Mouse (Mus musculus): ENCODE results near the gene Bcas1.
"Not testable (repeated sequence)": the region's sequence is repeated elsewhere in the genome, so short reads cannot be mapped to it uniquely, and the experiment has no call there.

Bcas1 gene

DNA sequence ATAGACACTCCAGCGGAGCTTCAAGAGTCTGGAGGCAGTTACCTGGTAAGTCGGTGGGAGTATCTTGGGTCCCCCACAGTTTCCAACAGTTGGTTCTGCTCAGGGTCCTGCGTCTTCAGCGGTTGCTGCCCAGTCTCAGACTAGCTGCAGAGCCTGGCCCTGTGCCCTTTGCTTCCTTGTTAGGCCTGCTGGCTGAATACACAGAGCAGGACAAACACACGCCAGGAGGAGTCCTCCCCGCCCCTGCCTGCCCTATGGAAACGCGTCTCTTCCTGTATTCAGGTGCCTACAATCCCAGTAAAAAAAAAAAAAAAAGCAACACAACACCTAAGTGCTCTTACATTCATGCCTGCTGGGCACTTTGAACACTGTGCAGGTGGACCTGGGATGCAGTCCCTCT is at the start of gene Bcas1:
Bcas1 (minus strand) TSS at position 142 of the 400 bp plus-strand sequence.
- DNase-seq (ENCODE audit: low read depth, low spot score) = no peak

GRCm38 (mm10) chr2:170476643-170477042 is 49.0 kb upstream of the Bcas1 start:
- no peak for DNase-seq (ENCODE audit: low read depth, low spot score)

GRCm38 (mm10) chr2:170476215-170476614 is 48.6 kb upstream of the Bcas1 start:
- DNase-seq (ENCODE audit: low read depth, low spot score) = no peak

- no peak for DNase-seq (ENCODE audit: low read depth, low spot score)
These were observed 47.5 kb upstream of the Bcas1 start for GRCm38 (mm10) chr2:170475164-170475563.

DNA sequence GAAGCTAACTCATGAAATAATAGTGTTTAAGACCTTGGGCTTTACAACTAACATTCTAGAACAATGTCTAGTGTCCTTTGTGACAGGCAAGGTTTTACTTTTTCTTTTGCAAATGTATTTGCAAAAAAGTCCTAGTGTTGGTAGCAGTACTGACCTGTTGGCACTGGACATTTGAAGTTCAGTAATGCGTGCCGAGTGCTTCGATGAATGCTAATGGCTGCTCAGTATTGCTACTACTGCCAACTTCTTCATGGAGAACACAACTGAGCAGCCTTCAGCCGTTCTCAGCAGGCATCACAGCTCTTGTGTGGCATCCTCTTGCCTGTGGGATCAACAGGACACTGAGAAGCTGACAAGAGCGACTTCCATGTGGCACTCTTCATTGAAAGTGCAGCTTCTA is 46.5 kb upstream of the Bcas1 start:
- DNase-seq (ENCODE audit: low read depth, low spot score) = no peak

DNA sequence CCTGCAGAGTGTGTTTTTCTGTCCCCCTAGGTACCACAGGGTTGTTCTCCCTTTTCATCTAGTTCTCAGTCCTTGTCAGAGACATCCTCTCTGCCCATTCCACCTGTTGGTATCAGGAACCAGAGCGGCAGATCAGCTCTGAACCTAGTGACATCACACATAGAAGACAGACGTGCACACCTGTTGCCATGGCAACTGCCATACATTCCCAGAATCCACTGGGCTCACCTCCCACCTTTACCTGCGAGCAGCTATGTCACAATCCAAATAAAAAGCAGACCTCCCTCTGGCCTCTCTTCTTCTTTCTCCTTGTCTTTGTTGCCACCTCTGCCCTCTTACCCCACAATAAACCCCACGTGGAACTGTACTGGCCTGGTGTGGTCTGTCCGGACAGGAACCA is 42.9 kb upstream of the Bcas1 start:
- DNase-seq (ENCODE audit: low read depth, low spot score) = no peak

DNA sequence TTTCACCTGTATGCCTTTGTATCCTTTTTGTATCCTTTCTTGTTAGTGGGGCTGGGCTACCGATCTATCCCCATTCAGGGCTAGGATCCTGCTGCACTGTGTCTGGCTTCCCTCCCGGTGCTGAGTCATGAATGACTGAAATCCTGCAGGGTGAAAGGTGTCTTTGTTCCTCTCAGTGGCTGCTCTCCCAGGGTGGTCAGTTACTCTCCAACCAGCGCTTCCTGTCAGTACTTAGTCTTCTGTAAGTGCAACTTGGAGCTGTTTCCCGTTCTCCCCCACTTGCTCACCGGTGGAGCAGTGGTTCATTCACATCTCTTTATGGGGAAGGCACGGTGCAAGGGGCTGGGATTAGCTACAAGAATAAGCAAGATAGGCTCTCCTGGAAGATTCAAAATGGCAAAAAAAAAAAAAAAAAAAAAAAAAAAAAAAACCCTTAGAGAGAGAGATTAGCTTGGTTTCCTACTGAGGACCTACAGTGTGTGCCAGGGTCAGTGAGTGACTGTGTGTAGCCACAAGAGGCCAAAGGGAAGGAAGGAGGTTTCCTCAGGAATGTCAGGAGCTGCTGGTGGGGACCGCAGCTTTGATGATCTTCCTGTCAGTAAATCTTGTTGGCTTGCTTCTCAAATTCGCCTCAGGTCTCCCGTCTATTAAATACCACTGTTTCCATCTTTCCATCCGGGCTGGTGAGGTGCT is 42.1 kb upstream of the Bcas1 start:
- DNase-seq (ENCODE audit: low read depth, low spot score) = peak; percentile 92

- DNase-seq (ENCODE audit: low read depth, low spot score) = peak; percentile 56
These were observed 40.4 kb upstream of the Bcas1 start for GRCm38 (mm10) chr2:170468009-170468408.

DNA sequence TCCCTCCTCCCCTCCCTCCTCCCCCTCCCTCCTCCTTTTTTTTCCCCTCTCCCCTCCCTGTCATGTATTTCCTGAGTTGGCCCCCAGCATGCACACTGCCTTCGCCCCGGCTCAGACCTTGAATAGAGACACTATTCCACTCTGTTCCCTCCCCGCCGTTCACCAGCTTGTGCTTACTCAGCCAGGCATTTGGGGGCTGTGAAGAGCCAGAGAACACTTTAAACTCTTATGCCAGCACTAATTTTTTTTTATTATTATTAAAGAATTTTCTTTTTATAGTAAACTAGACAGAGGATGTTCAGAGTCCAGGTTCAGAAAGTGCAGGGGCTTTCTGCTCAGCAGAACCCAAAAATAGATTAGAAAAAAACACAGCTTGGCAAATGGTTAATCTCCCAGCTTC is 37.2 kb upstream of the Bcas1 start:
- DNase-seq (ENCODE audit: low read depth, low spot score) = no peak

- no peak for DNase-seq (ENCODE audit: low read depth, low spot score)
These were observed 34.0 kb upstream of the Bcas1 start for GRCm38 (mm10) chr2:170461652-170462051.

DNA sequence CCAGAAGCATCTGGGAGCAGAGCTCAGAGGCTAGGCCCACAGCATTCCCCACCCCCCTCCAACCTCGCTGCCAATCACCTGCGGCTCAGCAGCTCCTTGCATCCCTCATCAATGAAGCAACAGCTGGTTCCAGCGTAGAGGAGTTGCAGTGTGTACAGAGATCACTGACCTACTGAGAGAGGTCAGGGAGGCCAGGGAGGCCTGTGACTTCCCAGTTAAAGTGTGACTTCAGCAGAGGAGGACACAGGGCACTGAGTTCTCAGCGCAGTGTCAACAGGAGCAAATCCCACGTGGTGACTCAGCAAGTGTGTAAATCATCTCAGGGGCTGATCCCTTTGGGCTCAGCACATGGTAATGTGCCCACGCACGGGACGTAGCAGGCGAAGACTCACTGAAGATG is 32.2 kb upstream of the Bcas1 start:
- no peak for DNase-seq (ENCODE audit: low read depth, low spot score)

- no peak for DNase-seq (ENCODE audit: low read depth, low spot score)
These were observed 31.5 kb upstream of the Bcas1 start for GRCm38 (mm10) chr2:170459183-170459582.

DNA sequence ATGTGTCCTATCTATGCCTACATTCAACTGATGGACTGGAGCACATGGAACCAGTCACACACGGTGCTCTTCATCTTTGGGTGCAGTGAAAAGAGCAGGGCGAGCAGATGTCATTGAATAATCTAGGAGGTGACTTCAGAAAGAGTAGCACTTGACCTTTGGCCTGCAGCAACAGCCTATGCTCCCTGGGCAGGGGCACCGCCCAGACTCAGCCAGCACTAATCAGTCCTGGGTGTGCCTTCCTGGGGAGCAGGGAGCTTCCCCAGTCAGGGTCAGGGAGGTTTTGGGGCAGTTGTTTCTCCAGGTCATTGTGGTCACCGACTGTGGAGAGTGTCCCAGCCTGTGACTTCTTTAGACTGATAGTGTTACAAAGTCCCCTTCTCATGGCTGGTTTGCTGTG is 26.2 kb upstream of the Bcas1 start:
- DNase-seq (ENCODE audit: low read depth, low spot score) = not testable (repeated sequence)

DNA sequence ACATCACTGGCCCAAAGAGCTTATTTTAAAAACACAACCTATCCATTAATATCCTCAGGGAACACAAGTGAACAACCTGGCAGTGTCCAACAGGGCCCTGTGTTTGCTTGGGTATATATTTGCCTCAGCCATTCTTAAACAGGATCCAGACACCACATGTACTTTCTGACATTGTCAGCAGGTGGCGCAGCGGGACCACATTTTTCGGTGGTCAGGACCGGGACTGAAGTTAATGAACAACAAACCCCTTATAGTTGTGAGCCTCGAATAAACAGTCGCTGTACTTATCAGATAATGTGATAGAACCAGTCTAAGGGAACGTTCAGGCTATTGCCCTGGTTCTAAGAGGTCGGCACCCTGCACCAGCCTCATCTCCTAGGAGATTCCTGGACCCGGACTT is 23.3 kb upstream of the Bcas1 start:
- DNase-seq (ENCODE audit: low read depth, low spot score) = peak; percentile 88

DNA sequence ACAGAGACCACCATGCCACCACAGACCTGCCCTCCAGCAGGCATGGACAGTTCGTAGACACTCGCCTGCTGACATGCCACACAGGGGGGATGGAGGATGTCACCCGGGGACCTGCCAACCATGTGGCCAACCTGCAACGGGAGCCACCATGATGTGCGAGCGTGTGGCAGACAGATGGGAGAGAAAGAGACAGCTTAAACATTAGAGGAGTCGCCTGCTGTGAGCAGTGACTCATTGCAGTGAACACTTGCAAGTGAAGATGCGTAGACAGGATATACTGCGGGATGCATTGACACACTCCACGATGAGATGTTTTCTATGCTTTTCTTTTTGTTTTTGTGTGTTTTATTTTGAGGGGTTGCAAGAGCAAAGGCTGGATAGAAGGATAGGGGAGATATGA is 20.0 kb upstream of the Bcas1 start:
- DNase-seq (ENCODE audit: low read depth, low spot score) = no peak

GRCm38 (mm10) chr2:170446843-170447383 is 19.3 kb upstream of the Bcas1 start:
- peak; percentile 42 for DNase-seq (ENCODE audit: low read depth, low spot score)

- peak; percentile 31 for DNase-seq (ENCODE audit: low read depth, low spot score)
These were observed 18.2 kb upstream of the Bcas1 start for GRCm38 (mm10) chr2:170445861-170446260.

- peak; percentile 64 for DNase-seq (ENCODE audit: low read depth, low spot score)
These were observed 14.9 kb upstream of the Bcas1 start for GRCm38 (mm10) chr2:170442535-170442934.

DNA sequence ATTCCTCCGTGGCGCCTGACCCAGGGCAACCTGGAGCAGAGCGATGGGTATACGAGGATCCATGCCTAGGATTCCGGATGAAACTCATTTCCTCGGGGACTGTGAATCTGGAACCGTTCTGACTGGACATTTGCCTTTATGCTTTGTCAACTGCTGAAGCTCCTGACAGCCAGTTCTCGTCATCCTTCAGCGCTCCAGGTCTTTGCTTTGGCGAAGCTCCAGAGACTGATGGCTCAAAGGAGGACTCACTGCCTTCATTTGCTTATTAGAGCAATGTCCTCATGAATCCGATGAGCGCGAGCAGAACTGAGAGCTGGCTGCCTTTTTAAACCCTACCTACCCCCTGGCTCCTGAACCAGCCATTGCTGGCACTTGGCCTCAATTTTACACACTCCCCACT is 11.1 kb upstream of the Bcas1 start:
- no peak for DNase-seq (ENCODE audit: low read depth, low spot score)

GRCm38 (mm10) chr2:170436204-170436603 is 8.6 kb upstream of the Bcas1 start:
- DNase-seq (ENCODE audit: low read depth, low spot score) = no peak

GRCm38 (mm10) chr2:170432152-170432551 is 4.5 kb upstream of the Bcas1 start:
- DNase-seq (ENCODE audit: low read depth, low spot score) = no peak

DNA sequence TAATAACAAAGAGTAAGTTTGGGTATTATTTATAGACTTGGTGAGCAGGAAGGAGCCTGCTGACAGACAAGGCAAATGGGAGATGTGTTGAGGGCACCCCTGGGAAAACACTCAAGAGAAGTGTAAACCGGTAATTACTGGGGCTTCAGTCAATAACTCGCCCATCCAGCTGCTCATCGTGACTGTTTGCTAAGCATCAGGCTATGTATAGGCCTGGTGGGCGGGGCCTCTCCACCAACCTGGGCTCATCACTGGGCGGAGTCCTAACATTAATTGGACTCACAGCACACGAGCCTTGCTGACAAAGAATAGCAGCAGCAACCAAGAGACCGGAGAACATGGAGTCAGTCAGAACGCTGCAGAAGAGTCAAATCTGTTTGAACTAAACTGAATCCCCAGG is 1.3 kb upstream of the Bcas1 start:
- DNase-seq (ENCODE audit: low read depth, low spot score) = no peak

DNA sequence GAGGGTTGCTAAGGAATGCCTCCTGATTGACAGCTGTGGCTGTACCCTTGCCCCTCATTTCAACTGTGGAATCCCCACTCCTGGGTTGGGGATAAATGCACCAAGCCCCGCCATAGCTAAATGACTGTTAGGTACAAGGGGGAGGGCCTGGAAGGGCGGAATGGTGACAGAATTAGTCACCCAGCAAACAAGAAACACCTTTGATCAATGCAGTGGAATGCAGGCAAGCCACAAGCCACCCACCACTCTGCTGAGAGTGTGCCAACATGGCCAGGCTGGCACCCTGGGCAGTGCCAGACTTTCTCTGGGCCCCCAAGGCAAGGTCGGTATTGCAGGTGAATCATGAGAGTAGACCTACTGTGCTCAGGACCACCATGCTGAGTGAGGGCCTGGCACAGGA is 3.5 kb downstream of the Bcas1 start:
- DNase-seq (ENCODE audit: low read depth, low spot score) = no peak

- no peak for DNase-seq (ENCODE audit: low read depth, low spot score)
These were observed 5.7 kb downstream of the Bcas1 start for GRCm38 (mm10) chr2:170421924-170422323.

Measured in 3T3-L1 (cell line).